Mouse (Mus musculus): Measurements from ENCODE around the gene Zw10.
A peak's percentile ranks its signal among the peaks of the same experiment; 100 is the strongest.

GRCm38 (mm10) chr9:49055333-49056205 lies at the start of gene Zw10:
- TF ChIP-seq CTCF (IDR thresholded peaks at IDR 0.05; ENCODE audit: extremely low read depth, insufficient read depth, insufficient read length, insufficient replicate concordance) (no peak), POLR2A (IDR thresholded peaks at IDR 0.05; ENCODE audit: low read depth, low read length) (peak; percentile 20; the same call in 1 of the 2 replicates)
